Mouse (Mus musculus): ENCODE measurements around the gene Apoa5. TPM values are rescaled to one million over a fixed set of nuclear protein-coding genes. Genes with fewer than 3 reads are reported as not detected.
"Not testable (repeated sequence)": the region's sequence is repeated elsewhere in the genome, so short reads cannot be mapped to it uniquely, and the experiment has no call there.

Gene Apoa5
- polyA plus RNA-seq, 1 experiment from 2014 or later, result not detected

DNA sequence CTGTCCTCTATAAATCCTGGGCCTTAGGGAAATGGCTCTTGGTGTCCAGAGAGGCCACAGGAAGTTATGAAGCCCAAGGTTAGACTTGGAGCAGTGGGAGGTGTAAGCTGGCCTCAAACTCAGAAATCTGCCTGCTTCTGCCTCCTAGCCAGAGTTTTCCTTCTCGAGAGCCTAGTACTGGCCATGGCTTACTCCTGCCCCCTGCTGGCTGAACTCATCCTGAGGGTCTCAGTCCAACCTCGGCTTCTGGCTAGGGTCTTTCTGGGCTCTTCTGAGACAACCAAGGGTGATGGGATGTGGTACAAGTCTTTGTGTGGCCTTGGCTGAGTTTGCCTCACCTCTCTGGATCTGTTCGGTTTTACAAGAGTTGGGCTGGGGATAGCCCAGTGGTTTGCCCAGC is 49.5 kb downstream of the Apoa5 start:
- H3K4me3 ChIP-seq (replicated peaks; ENCODE audit: low read length), result no peak overlapping the region
- H3K4me1 ChIP-seq (replicated peaks; ENCODE audit: control insufficient read depth, insufficient read depth, low read length), result peaks cover 23% of the 10 kb centered on the region
- H3K27ac ChIP-seq (ENCODE audit: low read length), result no peak overlapping the region
- H3K36me3 ChIP-seq (ENCODE audit: control insufficient read depth, insufficient read depth), result no peaks in the 10 kb centered on the region
- no peaks in the 10 kb centered on the region for H3K9me3 ChIP-seq (ENCODE audit: control insufficient read depth, low read length)
- WGBS, result 92% methylated on average over 3 of the region's 3 CpGs
- no peaks in the 10 kb centered on the region for H3K27me3 ChIP-seq (replicated peaks; ENCODE audit: control insufficient read depth, insufficient read depth, low read length)
- H3K9ac ChIP-seq (replicated peaks; ENCODE audit: low read depth, low read length), result no peak overlapping the region
- no peak overlapping the region for H3K4me2 ChIP-seq (ENCODE audit: low read length)
- ATAC-seq, result no peak

DNA sequence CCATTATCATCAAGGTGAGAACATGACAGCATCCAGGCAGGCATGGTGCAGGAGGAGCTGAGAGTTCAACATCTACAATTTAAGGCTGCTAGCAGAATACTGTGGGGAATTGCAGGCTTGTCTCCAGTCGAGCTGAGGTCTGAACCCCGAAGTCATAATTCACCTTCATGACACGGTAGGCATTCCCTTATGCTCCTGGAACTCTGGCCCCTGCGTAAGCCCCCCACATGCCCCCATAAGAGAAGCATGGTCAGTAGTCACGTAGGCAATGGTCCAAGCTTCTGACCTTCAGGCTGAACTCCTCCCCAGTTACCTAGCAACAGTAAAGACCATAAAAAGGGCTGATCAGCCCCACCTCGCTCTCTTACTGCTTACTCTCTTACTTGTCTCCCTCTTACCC is 51.5 kb downstream of the Apoa5 start, which contains the start of gene 4931429L15Rik:
TSS of gene 4931429L15Rik (minus strand) at position 101 of the 400 bp plus-strand sequence.
- not testable (repeated sequence) for H3K27me3 ChIP-seq (replicated peaks; ENCODE audit: control insufficient read depth, insufficient read depth, low read length); ATAC-seq; H3K36me3 ChIP-seq (ENCODE audit: control insufficient read depth, insufficient read depth); H3K27ac ChIP-seq (ENCODE audit: low read length); H3K4me2 ChIP-seq (ENCODE audit: low read length); H3K4me3 ChIP-seq (replicated peaks; ENCODE audit: low read length); H3K9me3 ChIP-seq (ENCODE audit: control insufficient read depth, low read length); H3K9ac ChIP-seq (replicated peaks; ENCODE audit: low read depth, low read length)
- 86% methylated on average over 6 of the region's 6 CpGs for WGBS
- peaks cover 23% of the 10 kb centered on the region for H3K4me1 ChIP-seq (replicated peaks; ENCODE audit: control insufficient read depth, insufficient read depth, low read length)

DNA sequence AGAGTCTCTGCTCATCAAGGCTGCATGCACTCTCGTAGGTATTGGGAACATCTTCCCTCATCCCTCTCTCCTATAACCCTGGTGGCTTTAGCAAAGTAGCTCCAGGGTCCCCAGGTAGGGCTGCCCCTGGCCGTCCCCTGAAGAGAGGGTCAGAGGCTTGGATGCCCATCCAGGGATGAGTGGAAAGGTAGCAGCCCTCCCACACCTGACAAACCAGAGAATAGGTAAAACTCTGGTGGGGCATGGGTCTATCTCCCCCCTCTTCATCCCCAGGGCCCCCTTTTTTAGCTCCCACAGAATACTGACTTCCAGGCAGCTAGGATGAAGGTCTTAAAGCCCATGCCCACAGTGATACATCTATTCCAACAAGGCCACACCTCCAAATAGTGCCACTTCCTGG is 52.0 kb downstream of the Apoa5 start:
- no peaks in the 10 kb centered on the region for H3K36me3 ChIP-seq (ENCODE audit: control insufficient read depth, insufficient read depth)
- no peaks in the 10 kb centered on the region for H3K9me3 ChIP-seq (ENCODE audit: control insufficient read depth, low read length)
- no peak overlapping the region for H3K4me2 ChIP-seq (ENCODE audit: low read length)
- H3K4me1 ChIP-seq (replicated peaks; ENCODE audit: control insufficient read depth, insufficient read depth, low read length), result peaks cover 25% of the 10 kb centered on the region
- 90% methylated on average over 2 of the region's 2 CpGs for WGBS
- H3K27ac ChIP-seq (ENCODE audit: low read length), result no peak overlapping the region
- no peak overlapping the region for H3K9ac ChIP-seq (replicated peaks; ENCODE audit: low read depth, low read length)
- no peak for ATAC-seq
- H3K27me3 ChIP-seq (replicated peaks; ENCODE audit: control insufficient read depth, insufficient read depth, low read length), result no peaks in the 10 kb centered on the region
- H3K4me3 ChIP-seq (replicated peaks; ENCODE audit: low read length), result no peak overlapping the region

Other genes starting within 250 kb of the Apoa5 start
- gene Apoa1, start 40.1 kb upstream of the Apoa5 start, polyA plus RNA-seq (2015; fragmentation: Nextera tagmentation; extraction: Ambion mirVana), result 1.4 and 1.5 TPM in 2 replicates
- not detected in 2 replicates for gene Apoc3, start 33.0 kb upstream of the Apoa5 start, polyA plus RNA-seq (2015; fragmentation: Nextera tagmentation; extraction: Ambion mirVana)
- gene Apoa4, start 27.9 kb upstream of the Apoa5 start, polyA plus RNA-seq (2015; fragmentation: Nextera tagmentation; extraction: Ambion mirVana), result not detected in 2 replicates
- 77.7 and 80.6 TPM in 2 replicates for gene Zpr1, start 4.4 kb downstream of the Apoa5 start, polyA plus RNA-seq (2015; fragmentation: Nextera tagmentation; extraction: Ambion mirVana)
- 17.9 and 19.9 TPM in 2 replicates for gene Bud13, start 14.4 kb downstream of the Apoa5 start, polyA plus RNA-seq (2015; fragmentation: Nextera tagmentation; extraction: Ambion mirVana)
- not detected in 2 replicates for gene 4931429L15Rik, start 51.4 kb downstream of the Apoa5 start, polyA plus RNA-seq (2015; fragmentation: Nextera tagmentation; extraction: Ambion mirVana)

All from forebrain, embryonic 16.5 days (tissue).